Mouse (Mus musculus) kidney, embryonic 16.5 days (tissue): Measurements from ENCODE around the gene Cysrt1. TPM values are rescaled to one million over a fixed set of nuclear protein-coding genes. Genes with fewer than 3 reads are reported as not detected.

Source experiments
- ATAC-seq: fragments of 200-750 bp; cut with Nextera tagmentation; 2 replicates; pipeline ENCODE4 v1.8.0; 2017; ENCODE audit warnings: moderate TSS enrichment; ENCODE audit not compliant: low FRiP score, low TSS enrichment
- H3K27ac ChIP-seq: fragments of 300-500 bp; sonication (generic); 2 replicates; pipeline ENCODE4 v1.5.1; 2014; ENCODE audit warnings: low read length
- H3K27me3 ChIP-seq: fragments of 300-500 bp; sonication (generic); 2 replicates; pipeline ENCODE4 v1.6.1; 2014; ENCODE audit warnings: low read length, control low read depth, mixed read lengths; ENCODE audit not compliant: insufficient read depth
- H3K36me3 ChIP-seq: fragments of 300-500 bp; sonication (generic); 2 replicates; pipeline ENCODE4 v1.6.1; 2014; ENCODE audit warnings: low read length, control low read depth, mixed read lengths; ENCODE audit not compliant: insufficient read depth
- H3K4me1 ChIP-seq: fragments of 300-500 bp; sonication (generic); 2 replicates; pipeline ENCODE4 v1.6.1; 2014; ENCODE audit warnings: low read length, control low read depth, mixed read lengths; ENCODE audit not compliant: insufficient read depth
- H3K4me2 ChIP-seq: fragments of 300-500 bp; sonication (generic); replicated peaks from 2 replicates; pipeline ENCODE4 v1.6.1; 2014; ENCODE audit warnings: low read depth, low read length
- H3K4me3 ChIP-seq: fragments of 300-500 bp; sonication (generic); 2 replicates; pipeline ENCODE4 v1.5.1; 2014; ENCODE audit warnings: mild to moderate bottlenecking, low read length
- H3K9ac ChIP-seq: fragments of 300-500 bp; sonication (generic); replicated peaks from 2 replicates; pipeline ENCODE4 v1.6.1; 2014; ENCODE audit warnings: low read length
- H3K9me3 ChIP-seq: fragments of 300-500 bp; sonication (generic); 2 replicates; pipeline ENCODE4 v1.6.1; 2016; ENCODE audit warnings: low read length, control low read depth
- WGBS: fragments of 180-500 bp; shearing (Covaris S2); extraction: QIAGEN DNeasy Blood & Tissue Kit; methylation state at CpG from one replicate; pipeline ENCODE4 v1.1.7; 2014; 5-methylcytosine and 5-hydroxymethylcytosine counted together
- polyA plus RNA-seq: library from polyadenylated mRNA; unstranded; fragments of >200 nt; fragmentation: Nextera tagmentation; extraction: Ambion mirVana; gene quantifications from 2 replicates; pipeline ENCODE4 v1.2.1, GENCODE M21; 2015

The Cysrt1 gene
- polyA plus RNA-seq, 1 experiment from 2014 or later: 0.30 TPM

DNA sequence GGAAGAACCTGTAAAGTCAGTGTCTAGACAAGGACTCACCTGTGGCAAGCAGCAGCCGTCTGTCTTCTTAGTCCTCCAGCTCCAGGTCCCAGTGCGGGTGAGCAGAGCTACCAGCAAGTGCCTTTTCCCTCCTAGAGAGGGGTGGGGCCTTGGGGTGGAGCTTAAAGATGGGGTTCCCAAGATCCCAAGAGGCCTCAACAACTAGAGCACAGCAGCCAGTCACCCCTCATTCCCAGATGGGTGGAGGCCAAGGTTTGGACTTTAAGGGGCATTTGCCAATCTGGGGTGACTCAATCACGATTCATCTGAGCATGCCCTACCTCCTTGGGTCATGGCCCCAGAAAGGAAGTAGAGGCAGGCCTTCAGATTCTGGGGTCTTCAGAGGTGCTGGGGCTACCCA is 2.5 kb downstream of the Cysrt1 start:
- whole genome bisulfite sequencing: 86% methylated on average over 3 of the region's 3 CpGs
- Histone ChIP-seq H3K9ac (no peak overlapping the region), H3K4me1 (peaks cover 26% of the 10 kb centered on the region), H3K9me3 (no peaks in the 10 kb centered on the region), H3K4me2 (no peak overlapping the region), H3K36me3 (no peaks in the 10 kb centered on the region), H3K4me3 (no peak overlapping the region), H3K27me3 (peaks cover 20% of the 10 kb centered on the region), H3K27ac (no peak overlapping the region)
- no peak for ATAC-seq

DNA sequence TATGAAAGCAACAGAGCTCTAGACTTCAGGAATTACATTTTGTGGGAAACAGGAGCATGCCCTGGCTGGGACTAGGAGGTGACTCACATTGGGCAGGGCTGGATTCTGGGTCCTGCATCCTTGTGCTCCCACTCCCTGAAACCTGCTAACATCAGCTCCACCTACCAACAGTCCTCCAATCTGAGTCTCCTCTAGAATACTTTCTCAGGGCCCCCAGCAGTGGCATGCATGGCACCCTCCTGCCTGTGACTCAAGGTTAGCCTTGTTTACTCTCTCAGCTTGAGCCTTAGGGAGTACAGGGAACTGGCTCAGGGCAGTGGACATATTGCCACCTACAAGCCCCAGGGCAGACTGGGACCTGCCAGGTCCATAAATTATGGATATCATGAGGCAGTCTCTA is 4.1 kb downstream of the Cysrt1 start:
- Histone ChIP-seq H3K9me3 (no peaks in the 10 kb centered on the region), H3K4me2 (no peak overlapping the region), H3K4me3 (no peak overlapping the region), H3K4me1 (peaks cover 26% of the 10 kb centered on the region), H3K27me3 (peaks cover 19% of the 10 kb centered on the region), H3K27ac (peak overlapping the region; percentile 45; the same call in 1 of the 2 replicates), H3K36me3 (no peaks in the 10 kb centered on the region), H3K9ac (no peak overlapping the region)
- no peak for ATAC-seq

GRCm38 (mm10) chr2:25237522-25237921 is 4.7 kb downstream of the Cysrt1 start:
- Histone ChIP-seq H3K4me3 (no peak overlapping the region), H3K9me3 (no peaks in the 10 kb centered on the region), H3K27me3 (peaks cover 13% of the 10 kb centered on the region), H3K9ac (no peak overlapping the region), H3K4me2 (no peak overlapping the region), H3K27ac (peak overlapping the region; percentile 45; the same call in 1 of the 2 replicates), H3K36me3 (no peaks in the 10 kb centered on the region), H3K4me1 (peaks cover 21% of the 10 kb centered on the region)
- 60% methylated on average over 4 of the region's 4 CpGs for WGBS
- ATAC-seq: no peak

DNA sequence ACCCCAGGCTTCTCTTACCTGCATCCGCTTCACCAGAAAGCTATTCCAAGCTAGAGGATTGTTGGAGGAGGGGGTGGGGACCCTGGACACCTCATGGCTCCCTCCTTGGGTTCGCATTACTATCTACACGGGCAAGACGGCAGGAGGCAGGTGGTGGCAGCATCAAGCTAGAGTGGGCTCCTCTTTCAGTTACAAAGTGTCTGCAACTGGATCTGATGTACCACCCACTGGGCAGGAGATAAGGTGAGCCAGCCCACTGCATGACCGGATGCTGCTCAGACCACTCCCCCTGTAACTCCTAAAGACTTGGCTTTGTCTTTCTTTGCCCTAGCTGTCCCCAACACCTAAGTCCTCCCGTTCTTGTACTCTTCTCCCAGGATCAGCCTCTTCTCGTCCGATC is 5.6 kb downstream of the Cysrt1 start, which contains the start of gene Rnf224:
Rnf224 (minus strand) TSS at position 174 of the 400 bp plus-strand sequence.
- Histone ChIP-seq H3K27me3 (peaks cover 5% of the 10 kb centered on the region), H3K4me1 (peaks cover 12% of the 10 kb centered on the region), H3K4me3 (no peak within 1 kb of the TSS), H3K4me2 (no peak within 1 kb of the TSS), H3K9me3 (no peaks in the 10 kb centered on the region), H3K27ac (no peak within 1 kb of the TSS), H3K36me3 (no peaks in the 10 kb centered on the region), H3K9ac (no peak within 1 kb of the TSS)
- 34% methylated on average over 8 of the region's 8 CpGs for WGBS
- ATAC-seq: no peak

DNA sequence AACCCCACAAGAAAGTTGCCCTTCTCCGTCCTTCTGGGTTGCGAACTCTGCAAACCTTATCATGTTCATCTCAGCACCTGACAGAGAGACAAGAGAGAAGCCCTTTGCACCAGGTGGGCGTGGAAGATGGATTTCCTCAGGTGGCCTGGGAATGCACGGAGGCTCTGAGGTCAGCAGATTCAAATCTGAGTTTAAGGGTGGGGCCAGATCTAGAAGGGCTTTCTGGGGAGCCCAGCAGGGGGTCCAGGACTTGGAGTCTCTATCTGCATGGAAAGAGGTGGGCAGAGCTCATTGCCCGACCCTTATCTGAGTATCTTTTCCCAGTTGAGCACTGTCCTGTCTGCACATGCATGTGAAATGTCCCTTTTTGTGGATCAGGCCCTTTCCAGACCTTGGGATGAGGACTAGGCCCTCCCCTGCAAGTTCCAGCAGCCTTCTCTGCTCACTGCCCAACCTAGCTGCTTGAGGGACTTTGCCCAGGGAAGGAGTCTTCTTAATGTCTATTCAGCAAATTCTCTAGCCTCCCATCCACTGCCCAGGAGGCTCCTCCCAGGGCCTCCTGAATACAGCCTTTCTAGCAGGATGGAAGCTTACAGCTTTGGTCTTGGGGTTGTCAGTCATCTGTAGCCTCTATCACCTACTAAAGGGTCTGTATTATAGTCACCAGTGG is 7.6 kb downstream of the Cysrt1 start:
- peak overlapping the region; percentile 61; the same call in 1 of the 2 replicates for H3K27ac ChIP-seq
- WGBS: 71% methylated on average over 5 of the region's 5 CpGs
- no peak overlapping the region for H3K4me2 ChIP-seq
- H3K9ac ChIP-seq: no peak overlapping the region
- H3K4me1 ChIP-seq: no peaks in the 10 kb centered on the region
- H3K36me3 ChIP-seq: no peaks in the 10 kb centered on the region
- no peaks in the 10 kb centered on the region for H3K27me3 ChIP-seq
- H3K9me3 ChIP-seq: no peaks in the 10 kb centered on the region
- no peak overlapping the region for H3K4me3 ChIP-seq
- ATAC-seq: 0 out of 2 replicates have a peak, but pooled peaks have one; percentile 16

DNA sequence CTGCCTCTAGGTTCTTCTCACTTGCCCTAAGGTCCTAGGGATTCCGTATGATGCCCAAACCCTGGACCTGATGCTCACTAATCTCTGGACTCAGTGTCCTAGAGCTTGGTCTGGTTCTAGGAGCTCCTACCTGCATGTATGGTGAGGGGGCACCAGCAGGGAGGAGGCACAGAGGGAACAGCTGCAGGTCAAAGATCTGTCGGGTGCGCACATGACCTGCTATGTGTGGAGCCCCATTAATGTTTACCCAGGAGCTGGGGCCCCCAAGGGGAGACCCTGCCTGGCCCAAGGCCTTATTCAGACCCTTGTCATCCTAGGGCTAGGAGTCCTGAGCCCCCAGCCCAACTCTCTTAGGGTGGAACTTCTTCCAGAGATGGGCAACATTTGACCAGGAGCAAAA is 8.2 kb downstream of the Cysrt1 start, which contains the start of gene Slc34a3:
Slc34a3 (minus strand) TSS at position 315 of the 400 bp plus-strand sequence.
- no peaks in the 10 kb centered on the region for H3K27me3 ChIP-seq
- ATAC-seq: no peak
- no peaks in the 10 kb centered on the region for H3K9me3 ChIP-seq
- H3K4me2 ChIP-seq: no peak within 1 kb of the TSS
- WGBS: 74% methylated on average over 3 of the region's 3 CpGs
- H3K4me1 ChIP-seq: 0 out of 2 replicates have a peak, but pooled peaks cover under 1% of the 10 kb centered on the region
- peak within 1 kb of the TSS; percentile 61; the same call in 1 of the 2 replicates for H3K27ac ChIP-seq
- no peaks in the 10 kb centered on the region for H3K36me3 ChIP-seq
- no peak within 1 kb of the TSS for H3K9ac ChIP-seq
- H3K4me3 ChIP-seq: no peak within 1 kb of the TSS

DNA sequence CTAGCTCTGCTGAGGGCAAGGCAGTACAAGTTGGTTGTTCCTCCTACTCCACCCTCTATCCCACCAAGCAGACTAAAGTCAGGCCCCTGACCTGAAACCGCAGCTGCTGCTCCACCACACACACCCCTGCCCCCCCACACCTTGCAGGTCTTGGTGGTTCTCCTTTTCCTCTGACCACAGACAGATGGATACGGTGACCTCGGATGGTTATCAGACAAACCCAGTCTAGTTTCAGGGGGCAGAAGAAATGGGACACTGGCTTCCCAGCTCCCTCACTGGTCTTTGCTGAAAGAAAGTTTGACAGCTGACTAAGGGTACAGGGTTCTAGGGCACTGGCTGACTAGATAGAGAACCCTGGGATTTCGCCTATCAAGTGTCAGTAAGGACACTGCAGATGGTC is 8.8 kb downstream of the Cysrt1 start:
- no peaks in the 10 kb centered on the region for H3K36me3 ChIP-seq
- no peak overlapping the region for H3K27ac ChIP-seq
- H3K9me3 ChIP-seq: no peaks in the 10 kb centered on the region
- H3K4me1 ChIP-seq: peaks cover 6% of the 10 kb centered on the region
- WGBS: 78% methylated on average over 4 of the region's 4 CpGs
- no peaks in the 10 kb centered on the region for H3K27me3 ChIP-seq
- no peak overlapping the region for H3K4me2 ChIP-seq
- no peak overlapping the region for H3K9ac ChIP-seq
- no peak overlapping the region for H3K4me3 ChIP-seq
- no peak for ATAC-seq

DNA sequence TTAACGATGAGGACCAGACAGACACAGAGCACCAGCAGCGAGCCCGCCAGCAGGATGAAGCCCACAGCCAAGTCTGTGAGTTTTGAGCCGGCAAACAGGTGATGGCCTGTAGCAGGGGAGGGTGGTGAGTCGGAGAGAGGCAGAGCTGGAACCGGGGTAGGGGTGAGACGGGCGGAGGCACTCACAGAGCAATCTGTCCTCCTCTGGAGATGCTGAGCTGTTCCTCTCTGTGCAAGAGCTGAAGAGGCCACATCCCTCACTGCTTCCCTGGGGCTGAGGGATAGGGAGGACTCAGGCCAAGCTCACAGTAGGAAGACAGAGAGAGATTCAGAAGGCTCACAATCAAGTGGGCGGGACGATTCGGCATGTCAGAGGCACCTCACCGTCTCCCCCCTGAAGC is 11.2 kb downstream of the Cysrt1 start:
- no peaks in the 10 kb centered on the region for H3K9me3 ChIP-seq
- WGBS: 61% methylated on average over 12 of the region's 12 CpGs
- H3K4me1 ChIP-seq: peaks cover 12% of the 10 kb centered on the region
- H3K36me3 ChIP-seq: no peaks in the 10 kb centered on the region
- no peak overlapping the region for H3K27ac ChIP-seq
- no peak overlapping the region for H3K4me3 ChIP-seq
- H3K4me2 ChIP-seq: no peak overlapping the region
- no peak overlapping the region for H3K9ac ChIP-seq
- no peaks in the 10 kb centered on the region for H3K27me3 ChIP-seq
- no peak for ATAC-seq

- Histone ChIP-seq H3K4me1 (peaks cover 16% of the 10 kb centered on the region), H3K9me3 (no peaks in the 10 kb centered on the region), H3K27ac (no peak overlapping the region), H3K9ac (no peak overlapping the region), H3K27me3 (no peaks in the 10 kb centered on the region), H3K4me2 (no peak overlapping the region), H3K4me3 (no peak overlapping the region), H3K36me3 (no peaks in the 10 kb centered on the region)
- ATAC-seq: no peak
- WGBS: 90% methylated on average over 7 of the region's 7 CpGs
These were observed 11.7 kb downstream of the Cysrt1 start for GRCm38 (mm10) chr2:25230581-25230980.

- no peak overlapping the region for H3K27ac ChIP-seq
- H3K9me3 ChIP-seq: no peaks in the 10 kb centered on the region
- H3K4me3 ChIP-seq: no peak overlapping the region
- ATAC-seq: no peak
- 76% methylated on average over 5 of the region's 5 CpGs for WGBS
- no peak overlapping the region for H3K9ac ChIP-seq
- H3K4me2 ChIP-seq: no peak overlapping the region
- no peaks in the 10 kb centered on the region for H3K27me3 ChIP-seq
- peaks cover 19% of the 10 kb centered on the region for H3K4me1 ChIP-seq
- no peaks in the 10 kb centered on the region for H3K36me3 ChIP-seq
These were observed 12.7 kb downstream of the Cysrt1 start for GRCm38 (mm10) chr2:25229582-25229981.
